Mouse (Mus musculus) myocyte (in vitro differentiated cells): Measurements from ENCODE around the gene Rnf216.

ENCODE experiments used
- CEBPB ChIP-seq: IDR thresholded peaks from 2 replicates; pipeline ENCODE4 v1.6.1; 2011; ENCODE audit warnings: mild to moderate bottlenecking, moderate library complexity; ENCODE audit not compliant: poor library complexity, insufficient read depth, severe bottlenecking
- POLR2A ChIP-seq: IDR thresholded peaks from one replicate; pipeline ENCODE4 v1.6.1; 2011; ENCODE audit warnings: low read depth, mild to moderate bottlenecking, control low read depth, moderate library complexity; ENCODE audit not compliant: insufficient read length
- POLR2AphosphoS2 ChIP-seq: IDR thresholded peaks from one replicate; pipeline ENCODE4 v1.6.1; 2011; ENCODE audit warnings: low read depth, control low read depth; ENCODE audit not compliant: insufficient read length

DNA sequence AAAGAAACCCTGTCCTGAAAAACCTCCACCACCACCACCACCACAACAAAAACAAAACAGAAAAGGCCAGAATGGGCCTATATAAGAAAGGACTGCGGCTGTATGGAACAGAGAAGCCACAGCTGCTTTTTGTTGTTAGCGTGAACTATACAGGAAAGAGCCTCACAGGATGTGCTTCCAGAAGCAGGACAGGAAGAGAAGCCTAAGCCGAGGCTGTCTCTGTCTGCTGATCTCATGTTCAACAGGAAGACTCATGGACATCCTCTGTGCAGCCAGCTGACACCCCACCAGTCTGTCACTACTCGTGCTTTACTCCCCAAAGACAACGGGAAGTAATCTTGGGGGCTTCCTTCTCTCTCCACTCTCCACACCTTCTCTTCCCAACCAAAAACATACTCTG lies 95.4 kb downstream of the Rnf216 start:
- TF ChIP-seq CEBPB (no peak), POLR2A (no peak), POLR2AphosphoS2 (no peak)
